Mouse (Mus musculus) heart, postnatal 10 days (tissue): ENCODE results near the gene Gm15023. TPM values are rescaled to one million over a fixed set of nuclear protein-coding genes. Genes with fewer than 3 reads are reported as not detected.
"Not testable (repeated sequence)": the region's sequence is repeated elsewhere in the genome, so short reads cannot be mapped to it uniquely, and the experiment has no call there.

Experiments used
- DNase-seq, 2 experiments: peaks; one replicate each; pipeline ENCODE4 v3.0.0; 2021
- intact Hi-C: fragments of 180-260 bp; cut with DNase I; formaldehyde crosslinking; loops from one replicate; pipeline ENCODE4 v1.15.1; 2025
- total RNA-seq, 2 experiments: library from RNA; stranded (reverse); gene quantifications; 2 replicates each; pipeline ENCODE4 v1.2.3; 2021

Gm15023 gene
- total RNA-seq = not detected

GRCm38 (mm10) chrX:135177532-135177931 lies at the start of gene Gm15023:
TSS of gene Gm15023 (minus strand) at chrX:135177632.
- intact Hi-C loops, DNase-seq: not testable (repeated sequence)

DNA sequence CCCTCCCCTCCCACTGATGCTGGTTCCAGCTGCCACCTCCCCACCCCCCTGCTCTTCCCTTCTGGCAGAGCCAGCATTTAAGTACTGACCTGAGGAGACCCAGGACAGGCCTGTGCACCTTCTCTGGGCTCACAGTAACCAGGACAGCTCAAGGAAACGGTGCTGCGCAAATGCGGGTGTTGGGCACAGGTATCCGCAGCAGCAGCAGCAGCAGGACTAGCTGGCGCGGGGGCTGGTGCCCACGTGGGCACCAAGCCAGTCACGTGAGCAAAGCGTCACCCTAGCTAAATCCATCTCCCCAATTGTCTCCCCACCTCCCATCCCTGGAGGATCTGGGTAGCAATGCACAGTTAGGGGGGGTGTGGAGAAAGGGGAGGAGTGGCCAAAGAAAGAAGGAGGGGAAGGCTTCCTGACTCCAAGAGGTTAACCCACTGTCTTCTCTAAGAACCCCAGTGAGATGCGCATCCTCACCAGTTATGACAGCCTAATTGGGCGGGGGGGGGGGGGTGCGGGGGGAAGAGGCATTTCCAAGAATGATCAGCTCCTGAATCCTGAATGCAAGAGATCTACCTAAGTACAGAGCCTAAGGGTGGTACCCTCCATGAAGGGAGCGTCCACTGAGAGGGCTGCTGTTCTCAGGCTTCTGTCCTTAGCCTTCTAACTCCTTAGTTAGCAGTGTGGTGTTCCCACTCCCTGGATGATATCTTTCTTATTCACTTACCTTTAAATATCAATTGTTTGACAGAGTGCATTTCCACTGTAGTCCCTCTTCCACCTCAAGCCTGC lies 33.2 kb upstream of the Gm15023 start, which contains the start of gene Tceal6:
TSS of gene Tceal6 (minus strand) at position 252 of the 786 bp plus-strand sequence.
- intact Hi-C loops = no loop called here

GRCm38 (mm10) chrX:135209773-135210435 lies 32.5 kb upstream of the Gm15023 start:
- DNase-seq, intact Hi-C loops: not testable (repeated sequence)

More for the DNA sequence above, 33.2 kb upstream of the Gm15023 start, which contains the start of gene Tceal6:
- no peak for DNase-seq

DNA sequence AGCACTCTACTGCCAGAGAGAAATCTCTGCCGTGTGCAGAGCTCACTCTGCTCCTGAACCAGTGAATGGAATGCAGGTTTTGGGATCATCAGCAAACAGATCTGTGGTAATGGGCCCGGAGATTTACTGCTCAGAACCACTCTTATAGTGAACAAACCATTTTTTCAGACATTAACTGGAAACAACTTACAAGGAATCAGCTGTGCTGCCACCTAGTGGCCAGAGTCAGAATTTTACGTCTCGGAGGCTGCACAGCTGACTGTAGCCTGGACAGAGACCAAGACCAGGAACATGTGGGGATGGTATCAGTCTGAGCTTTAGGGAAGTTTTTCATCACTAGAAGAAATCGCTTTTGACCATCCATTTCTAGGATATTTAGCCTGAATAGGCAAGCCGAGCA lies 12.5 kb upstream of the Gm15023 start:
- intact Hi-C loops, DNase-seq: not testable (repeated sequence)

DNA sequence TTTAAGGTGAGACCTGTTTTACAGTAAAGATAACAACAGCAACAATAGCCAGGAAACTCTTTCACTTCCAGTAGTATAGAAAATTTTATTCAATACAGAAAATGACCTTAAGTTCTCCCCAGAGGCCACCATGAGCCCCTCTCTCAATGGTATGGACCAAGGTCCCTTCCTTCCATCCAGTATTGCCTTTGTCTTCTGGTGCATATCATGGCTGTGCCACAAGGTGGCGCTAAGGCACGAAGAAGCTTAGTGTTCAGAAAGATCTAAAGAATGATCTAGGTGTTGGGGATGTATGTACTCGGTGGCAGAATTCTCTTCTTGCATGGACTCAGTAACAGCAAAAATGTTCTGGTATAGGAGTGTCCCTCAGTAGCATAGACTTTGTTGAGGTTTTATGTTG lies 11.2 kb upstream of the Gm15023 start:
- DNase-seq, intact Hi-C loops: not testable (repeated sequence)

Other genes starting within 250 kb of the Gm15023 start
- under 1 TPM in 1 of 2 experiments, not detected in 1; 0.10 TPM for gene Nxf2, start 212.9 kb downstream of the Gm15023 start, total RNA-seq
- gene Zmat1, start 168.4 kb downstream of the Gm15023 start, total RNA-seq = 1 to 10 TPM; 3.1 to 5.4 TPM
- gene Tceal6, start 33.1 kb upstream of the Gm15023 start, total RNA-seq = under 1 TPM; 0.34 to 0.57 TPM
- not detected for gene Pramel3, start 124.7 kb upstream of the Gm15023 start, total RNA-seq
- not detected for gene Gm5128, start 195.7 kb upstream of the Gm15023 start, total RNA-seq